Mouse (Mus musculus) MEL (cell line): ENCODE data around the gene Uba3. TPM values are rescaled to one million over a fixed set of nuclear protein-coding genes. Genes with fewer than 3 reads are reported as not detected.
A peak's percentile ranks its signal among the peaks of the same experiment; 100 is the strongest.

Experiments used
- DNase-seq: peaks from one replicate; pipeline ENCODE4 v3.0.0; 2011; ENCODE audit warnings: low read depth, low spot score
- H3K27ac ChIP-seq: 2 replicates; pipeline ENCODE4 v1.5.1; 2012; ENCODE audit warnings: low read depth, mild to moderate bottlenecking, control low read depth, low read length, moderate library complexity; ENCODE audit not compliant: control insufficient read depth
- H3K27me3 ChIP-seq, 2 experiments: fragments of 150-350 bp in 1 of 2; sonication (generic) in 1 of 2; 2 replicates each; pipeline ENCODE4 v1.6.1; 2012; ENCODE audit warnings: low read length in 2 of 2, mild to moderate bottlenecking in 2 of 2, improper control_type of control experiment in 1 of 2, moderate library complexity in 1 of 2; ENCODE audit not compliant: insufficient read depth in 2 of 2, control insufficient read depth in 1 of 2
- H3K36me3 ChIP-seq, 2 experiments: 2 replicates each; pipeline ENCODE4 v1.6.1; 2012 to 2014; ENCODE audit warnings: low read length in 2 of 2, improper control_type of control experiment in 1 of 2, inconsistent platforms in 1 of 2, mild to moderate bottlenecking in 1 of 2; ENCODE audit not compliant: insufficient read depth in 2 of 2, control insufficient read depth in 1 of 2
- H3K4me1 ChIP-seq, 2 experiments: fragments of 150-350 bp in 1 of 2; sonication (generic) in 1 of 2; 2 replicates each; pipeline ENCODE4 v1.6.1; 2012; ENCODE audit warnings: low read length in 2 of 2, improper control_type of control experiment in 1 of 2, mild to moderate bottlenecking in 1 of 2; ENCODE audit not compliant: insufficient read depth in 2 of 2, control insufficient read depth in 1 of 2
- H3K4me3 ChIP-seq, 2 experiments: fragments of 150-350 bp in 1 of 2; sonication (generic) in 1 of 2; 2 replicates each; pipeline ENCODE4 v1.5.1; 2012; ENCODE audit warnings: low read depth in 2 of 2, low read length in 2 of 2, mild to moderate bottlenecking in 2 of 2, moderate library complexity in 2 of 2, control low read depth in 1 of 2, improper control_type of control experiment in 1 of 2; ENCODE audit not compliant: control insufficient read depth in 1 of 2, insufficient read depth in 1 of 2
- H3K79me2 ChIP-seq: 2 replicates; pipeline ENCODE4 v1.6.1; 2012; ENCODE audit warnings: mild to moderate bottlenecking, low read length, moderate library complexity; ENCODE audit not compliant: control insufficient read depth, poor library complexity, insufficient read depth
- H3K9ac ChIP-seq: 2 replicates; pipeline ENCODE4 v1.6.1; 2012; ENCODE audit warnings: low read depth, mild to moderate bottlenecking, control low read depth, low read length, moderate library complexity; ENCODE audit not compliant: control insufficient read depth, poor library complexity, severe bottlenecking
- H3K9me3 ChIP-seq: fragments of 150-350 bp; sonication (generic); replicated peaks from 2 replicates; pipeline ENCODE4 v1.6.1; 2012; ENCODE audit warnings: mild to moderate bottlenecking, low read length, improper control_type of control experiment, moderate library complexity; ENCODE audit not compliant: insufficient read depth
- CHD1 ChIP-seq: IDR thresholded peaks from 2 replicates; pipeline ENCODE4 v1.6.1; 2012; ENCODE audit warnings: low read depth, mild to moderate bottlenecking, inconsistent platforms, low read length, improper control_type of control experiment
- CTCF ChIP-seq, 3 experiments: IDR thresholded peaks in 2 of 3; conservative IDR thresholded peaks in 1 of 3; 2 replicates each; pipeline ENCODE4 v1.5.1; 2011 to 2012; ENCODE audit warnings: low read length in 3 of 3, low read depth in 2 of 3, mild to moderate bottlenecking in 2 of 3, improper control_type of control experiment in 1 of 3, inconsistent platforms in 1 of 3, mixed read lengths in 1 of 3, moderate library complexity in 1 of 3; ENCODE audit not compliant: control insufficient read depth in 1 of 3, insufficient read depth in 1 of 3, poor library complexity in 1 of 3, severe bottlenecking in 1 of 3
- E2F4 ChIP-seq: IDR thresholded peaks from 2 replicates; pipeline ENCODE4 v1.6.1; 2011; ENCODE audit warnings: low read depth, low read length, improper control_type of control experiment, borderline replicate concordance
- EP300 ChIP-seq, 2 experiments: IDR thresholded peaks; 2 replicates each; pipeline ENCODE4 v1.6.1; 2011; ENCODE audit warnings: improper control_type of control experiment in 2 of 2, low read length in 2 of 2, low read depth in 1 of 2, mild to moderate bottlenecking in 1 of 2
- ETS1 ChIP-seq: IDR thresholded peaks from 2 replicates; pipeline ENCODE4 v1.6.1; 2012; ENCODE audit warnings: low read depth, mild to moderate bottlenecking, inconsistent platforms, low read length, improper control_type of control experiment, moderate library complexity
- JUND ChIP-seq: IDR thresholded peaks from 2 replicates; pipeline ENCODE4 v1.6.1; 2011; ENCODE audit warnings: low read depth, mild to moderate bottlenecking, improper control_type of control experiment, low read length
- MAX ChIP-seq: IDR thresholded peaks from 2 replicates; pipeline ENCODE4 v1.6.1; 2011; ENCODE audit warnings: low read length, improper control_type of control experiment
- MXI1 ChIP-seq: IDR thresholded peaks from 2 replicates; pipeline ENCODE4 v1.6.1; 2011; ENCODE audit warnings: mild to moderate bottlenecking, low read depth, low read length, improper control_type of control experiment
- MYB ChIP-seq: IDR thresholded peaks from 2 replicates; pipeline ENCODE4 v1.6.1; 2011; ENCODE audit warnings: mild to moderate bottlenecking, low read depth, low read length, improper control_type of control experiment
- MYC ChIP-seq: IDR thresholded peaks from 2 replicates; pipeline ENCODE4 v1.6.1; 2011; ENCODE audit warnings: low read depth, mild to moderate bottlenecking, low read length, improper control_type of control experiment, moderate library complexity
- NELFE ChIP-seq: IDR thresholded peaks from 2 replicates; pipeline ENCODE4 v1.6.1; 2011; ENCODE audit warnings: low read depth, low read length, improper control_type of control experiment
- RAD21 ChIP-seq: IDR thresholded peaks from 2 replicates; pipeline ENCODE4 v1.6.1; 2011; ENCODE audit warnings: mild to moderate bottlenecking, low read depth, low read length, improper control_type of control experiment
- RCOR1 ChIP-seq: IDR thresholded peaks from 2 replicates; pipeline ENCODE4 v1.6.1; 2012; ENCODE audit warnings: low read depth, mild to moderate bottlenecking, inconsistent platforms, low read length, improper control_type of control experiment
- SIN3A ChIP-seq: IDR thresholded peaks from 2 replicates; pipeline ENCODE4 v1.6.1; 2012; ENCODE audit warnings: low read length, improper control_type of control experiment, inconsistent platforms
- SMC3 ChIP-seq: IDR thresholded peaks from 2 replicates; pipeline ENCODE4 v1.6.1; 2011; ENCODE audit warnings: low read depth, low read length, improper control_type of control experiment
- TBP ChIP-seq: IDR thresholded peaks from 2 replicates; pipeline ENCODE4 v1.8.0; 2011; ENCODE audit warnings: low read depth, low read length, improper control_type of control experiment
- TCF12 ChIP-seq: IDR thresholded peaks from 2 replicates; pipeline ENCODE4 v1.6.1; 2014; ENCODE audit warnings: low read depth, mild to moderate bottlenecking, inconsistent platforms, low read length, improper control_type of control experiment, moderate library complexity
- UBTF ChIP-seq: IDR thresholded peaks from 2 replicates; pipeline ENCODE4 v1.6.1; 2012; ENCODE audit warnings: low read depth, mild to moderate bottlenecking, inconsistent platforms, low read length, improper control_type of control experiment, moderate library complexity, borderline replicate concordance; ENCODE audit not compliant: insufficient read depth
- USF1 ChIP-seq: IDR thresholded peaks from 2 replicates; pipeline ENCODE4 v1.6.1; 2014; ENCODE audit warnings: low read depth, mild to moderate bottlenecking, inconsistent platforms, low read length, improper control_type of control experiment, moderate library complexity
- USF2 ChIP-seq, 2 experiments: IDR thresholded peaks; 2 replicates each; pipeline ENCODE4 v1.6.1; 2011 to 2012; ENCODE audit warnings: improper control_type of control experiment in 2 of 2, low read length in 2 of 2, borderline replicate concordance in 1 of 2, inconsistent platforms in 1 of 2, low read depth in 1 of 2, mild to moderate bottlenecking in 1 of 2; ENCODE audit not compliant: insufficient read depth in 1 of 2
- ZC3H11A ChIP-seq: IDR thresholded peaks from 2 replicates; pipeline ENCODE4 v1.6.1; 2012; ENCODE audit warnings: low read depth, mild to moderate bottlenecking, inconsistent platforms, low read length, improper control_type of control experiment
- ZMIZ1 ChIP-seq: IDR thresholded peaks from 2 replicates; pipeline ENCODE4 v1.6.1; 2012; ENCODE audit warnings: low read depth, mild to moderate bottlenecking, inconsistent platforms, low read length, improper control_type of control experiment, moderate library complexity
- polyA plus RNA-seq, 2 experiments: library from polyadenylated mRNA; stranded (reverse) in 1 of 2; unstranded in 1 of 2; fragments of >175 nt in 1 of 2; fragments of >200 nt in 1 of 2; gene quantifications; 2 replicates each; pipeline versions ENCODE4 v1.2.1 to v1.2.4; 2012; ENCODE audit warnings: low replicate concordance in 2 of 2, low read depth in 1 of 2; ENCODE audit not compliant: insufficient read length in 2 of 2, insufficient read depth in 1 of 2, missing spikeins in 1 of 2
- total RNA-seq: library from RNA; depleted of rRNA; stranded (reverse); fragments of 300-350 nt; gene quantifications from 2 replicates; pipeline ENCODE4 v1.2.3, GENCODE M21; 2012

Gene Uba3
- total and polyA plus RNA-seq, 3 experiments = 37.1 to 38.1 TPM; not detected in 1

DNA sequence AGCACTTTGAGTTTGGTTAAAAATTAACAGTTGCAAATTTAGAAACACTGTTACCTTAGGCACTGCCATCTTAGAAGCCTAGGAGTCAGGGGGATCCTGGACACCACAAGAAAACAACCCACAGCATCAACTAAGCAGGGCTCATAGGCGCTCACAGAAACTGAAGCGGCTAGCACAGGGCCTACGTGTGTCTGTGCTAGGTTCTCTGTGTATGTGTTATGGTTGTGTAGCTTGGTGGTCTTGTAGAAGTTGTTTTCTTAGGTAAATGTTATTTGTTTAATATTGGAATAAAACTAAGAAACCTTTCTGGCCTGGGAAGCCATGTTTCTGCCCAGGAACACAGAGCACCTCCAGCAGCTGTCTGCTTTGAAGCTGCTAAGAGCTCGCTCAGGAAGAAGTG is 4.3 kb upstream of the Uba3 start:
- Histone ChIP-seq H3K4me3 (peak overlapping the region; percentile 40 to 50), H3K9ac (peak overlapping the region; percentile 66)

DNA sequence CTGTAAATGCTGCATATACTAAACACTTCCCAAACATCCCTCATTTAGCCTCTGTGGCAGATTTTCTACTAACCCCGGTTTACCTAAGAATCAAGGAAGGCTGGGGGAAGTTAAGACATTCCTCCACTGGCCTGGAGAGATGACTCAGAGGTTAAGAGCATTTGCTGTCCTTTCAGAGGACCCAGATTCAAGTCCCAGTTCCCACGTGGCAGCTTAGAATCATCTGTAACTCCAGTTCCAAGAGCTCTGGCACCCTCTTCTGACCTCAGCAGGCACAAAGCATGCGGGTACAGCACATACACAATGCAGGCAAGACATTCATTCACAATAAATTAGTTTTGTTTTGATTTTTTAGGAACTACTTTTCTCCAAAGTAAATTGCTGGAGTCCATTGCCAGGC is 3.8 kb upstream of the Uba3 start:
- no peak for TF ChIP-seq MYB
- no peak for TF ChIP-seq RCOR1
- TF ChIP-seq UBTF = no peak
- TF ChIP-seq NELFE = no peak
- TF ChIP-seq SMC3 = no peak
- TF ChIP-seq TCF12 = no peak
- 0 out of 2 replicates have a peak, but pooled peaks have one; percentile 27 for TF ChIP-seq ETS1
- peak; percentile 86 for TF ChIP-seq MYC
- TF ChIP-seq RAD21 = peak; percentile 48
- TF ChIP-seq SIN3A = peak; percentile 65; the same call in 1 of the 2 replicates
- peak; percentile 36; the same call in 1 of the 2 replicates for TF ChIP-seq USF1
- TF ChIP-seq E2F4 = no peak
- TF ChIP-seq ZC3H11A = peak; percentile 21; the same call in 1 of the 2 replicates
- peak; percentile 86 for TF ChIP-seq MXI1
- no peak for TF ChIP-seq JUND
- TF ChIP-seq TBP = no peak
- no peak for TF ChIP-seq EP300 (IDR thresholded peaks at IDR 0.05; ENCODE audit: low read depth in 1 of 2, low read length in 2 of 2)
- TF ChIP-seq MAX = peak; percentile 55; the same call in 1 of the 2 replicates
- TF ChIP-seq CTCF (IDR thresholded peaks at IDR 0.05 in 2 of 3, conservative IDR thresholded peaks at IDR 0.05 in 1 of 3; ENCODE audit: control insufficient read depth in 1 of 3, insufficient read depth in 1 of 3, low read depth in 2 of 3, low read length in 3 of 3, poor library complexity in 1 of 3, severe bottlenecking in 1 of 3) = peak in 2 of 3 experiments; percentile 35 to 43; a peak in 3 of 6 replicates
- TF ChIP-seq ZMIZ1 = no peak
- peak overlapping the region; percentile 66 for H3K9ac ChIP-seq
- H3K4me3 ChIP-seq = no peak overlapping the region
- peaks cover 22 to 25% of the 10 kb centered on the region in 2 experiments for H3K4me1 ChIP-seq
- H3K9me3 ChIP-seq = no peaks in the 10 kb centered on the region
- peaks cover 33% of the 10 kb centered on the region for H3K79me2 ChIP-seq
- H3K27ac ChIP-seq = peak overlapping the region; percentile 85
- DNase-seq = peak; percentile 70
- H3K36me3 ChIP-seq = peaks cover 0 to 40% of the 10 kb centered on the region in 2 experiments; a peak in 2 of 4 replicates
- H3K27me3 ChIP-seq = no peaks in the 10 kb centered on the region

More for the DNA sequence above, 4.3 kb upstream of the Uba3 start:
- TF ChIP-seq MAX (0 out of 2 replicates have a peak, but pooled peaks have one; percentile 9), SMC3 (no peak), CHD1 (peak; percentile 5; the same call in 1 of the 2 replicates), USF2 (IDR thresholded peaks at IDR 0.05; ENCODE audit: borderline replicate concordance in 1 of 2, insufficient read depth in 1 of 2, low read depth in 1 of 2, low read length in 2 of 2) (no peak), EP300 (IDR thresholded peaks at IDR 0.05; ENCODE audit: low read depth in 1 of 2, low read length in 2 of 2) (0 out of 4 replicates have a peak, but pooled peaks of 1 of the 2 experiments have one; percentile 16)
- TF ChIP-seq, all 39 proteins: peak for 3
- Histone ChIP-seq H3K79me2 (peaks cover 31% of the 10 kb centered on the region), H3K27ac (peak overlapping the region; percentile 85), H3K4me1 (peaks cover 24 to 29% of the 10 kb centered on the region in 2 experiments), H3K9me3 (no peaks in the 10 kb centered on the region), H3K27me3 (no peaks in the 10 kb centered on the region), H3K36me3 (peaks cover 0 to 44% of the 10 kb centered on the region in 2 experiments; a peak in 3 of 4 replicates)
- no peak for DNase-seq
